ENCODE assay signal across 8 mouse cellular contexts in the genomic region with DNA sequence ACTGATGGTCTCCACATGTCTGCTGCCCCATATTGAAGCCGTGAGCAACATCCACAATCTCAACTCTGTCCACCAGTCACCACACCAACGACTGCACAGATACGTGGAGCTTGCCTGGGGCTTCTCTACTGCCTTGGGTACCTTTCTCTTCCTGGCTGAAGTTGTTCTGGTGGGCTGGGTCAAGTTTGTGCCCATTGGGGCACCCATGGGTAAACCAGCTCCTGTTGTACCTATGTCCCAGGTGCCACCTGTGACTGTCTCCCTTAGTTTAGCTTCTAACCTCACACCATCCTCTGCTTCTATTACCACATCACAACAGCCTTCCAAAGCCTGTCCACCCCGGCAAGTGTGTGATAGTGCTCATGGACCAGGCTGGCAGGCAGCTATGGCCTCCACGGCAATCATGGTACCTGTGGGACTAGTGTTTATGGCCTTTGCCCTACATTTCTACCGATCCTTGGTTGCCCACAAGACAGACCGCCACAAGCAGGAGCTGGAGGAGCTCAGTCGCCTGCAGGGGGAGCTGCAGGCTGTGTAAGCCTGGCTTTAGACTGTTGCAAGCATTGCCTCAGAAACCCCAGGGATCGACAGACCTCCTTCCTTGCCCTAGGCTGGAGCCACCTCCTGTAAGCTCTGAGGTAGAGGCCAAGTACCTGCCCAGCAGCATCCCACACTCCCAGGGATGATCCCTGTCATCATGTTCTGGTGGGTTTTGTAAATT. TPM values are rescaled to one million over a fixed set of nuclear protein-coding genes. Genes with fewer than 3 reads are reported as not detected.
A peak's percentile ranks its signal among the peaks of the same experiment; 100 is the strongest.
DNase-seq lines count a peak whose midpoint lies in the region; ATAC-seq lines count a peak whose summit lies in the region.

No protein-coding gene starts in this region.

- H3K36me3 ChIP-seq in kidney, embryonic 14.5 days (ENCODE audit: control insufficient read depth, insufficient read depth, low read length) = peaks cover 6% of the 10 kb centered on the region; the same call in 1 of the 2 replicates
- peaks cover 29% of the 10 kb centered on the region for H3K36me3 ChIP-seq in megakaryocyte, embryonic 14.5 days (replicated peaks; ENCODE audit: low read length)

- DNase-seq in kidney, adult 18-20 months = peak; percentile 74
- peak; percentile 79 for DNase-seq in MEL-GATA-1-ER (ENCODE audit: extremely low read depth, low read depth)
- peak; percentile 78 for DNase-seq in cerebellum, adult 8-10 months
- peak; percentile 43 for DNase-seq in gastrocnemius, postnatal 25 days
- DNase-seq in layer of hippocampus, postnatal 10 days (ENCODE audit: low spot score in 2 of 2) = peak; percentile 64 to 68
- peak; percentile 83 for DNase-seq in testis, postnatal 10 days (ENCODE audit: low spot score)

- ATAC-seq in kidney, embryonic 14.5 days (ENCODE audit: low FRiP score, low TSS enrichment) = no peak

- H3K27me3 ChIP-seq in kidney, embryonic 14.5 days (ENCODE audit: control insufficient read depth, insufficient read depth, low read length) = no peaks in the 10 kb centered on the region
- no peaks in the 10 kb centered on the region for H3K27me3 ChIP-seq in megakaryocyte, embryonic 14.5 days (replicated peaks)

- H3K27ac ChIP-seq in kidney, embryonic 14.5 days (ENCODE audit: low read depth, low read length) = no peak overlapping the region

- no peak overlapping the region; the same call in 1 of the 2 replicates for H3K4me2 ChIP-seq in kidney, embryonic 14.5 days (replicated peaks; ENCODE audit: low read depth, low read length)

- no peaks in the 10 kb centered on the region for H3K9me3 ChIP-seq in kidney, embryonic 14.5 days (ENCODE audit: control insufficient read depth, low read length)
- H3K9me3 ChIP-seq in megakaryocyte, embryonic 14.5 days = no peaks in the 10 kb centered on the region

- H3K4me3 ChIP-seq in kidney, embryonic 14.5 days (ENCODE audit: low read length) = no peak overlapping the region
- H3K4me3 ChIP-seq in megakaryocyte, embryonic 14.5 days (replicated peaks) = peak overlapping the region; percentile 44

- 38% methylated on average over 9 of the region's 9 CpGs for WGBS in kidney, embryonic 14.5 days

- H3K9ac ChIP-seq in kidney, embryonic 14.5 days (ENCODE audit: low read depth, low read length) = no peak overlapping the region

- peaks cover 21% of the 10 kb centered on the region for H3K4me1 ChIP-seq in kidney, embryonic 14.5 days (ENCODE audit: control insufficient read depth, insufficient read depth, low read length)
- H3K4me1 ChIP-seq in megakaryocyte, embryonic 14.5 days = peaks cover 73% of the 10 kb centered on the region

RNA-seq across cellular contexts. Expression of a gene that starts 2.6 kb away (rescaled TPM):
- 32.6 and 34.7 TPM in 2 replicates for polyA plus RNA-seq in kidney, embryonic 14.5 days (2014; fragmentation: Nextera tagmentation; extraction: Ambion mirVana)
- 10 to 100 TPM; 15.0 to 15.4 TPM for total RNA-seq in gastrocnemius, postnatal 25 days (2021)
- 10 to 100 TPM; 35.5 to 40.3 TPM for total RNA-seq in layer of hippocampus, postnatal 10 days (2021)
- 32.9 and 47.6 TPM in 2 replicates for polyA plus RNA-seq in megakaryocyte, embryonic 14.5 days (2012; ENCODE audit: insufficient read depth, low replicate concordance)

RNA-seq across cellular contexts. Expression of a gene that starts 4.2 kb away (rescaled TPM):
- 12.9 and 19.7 TPM in 2 replicates for polyA plus RNA-seq in kidney, embryonic 14.5 days (2014; fragmentation: Nextera tagmentation; extraction: Ambion mirVana)
- 1 to 10 TPM; 8.9 to 9.5 TPM for total RNA-seq in gastrocnemius, postnatal 25 days (2021)
- total RNA-seq in layer of hippocampus, postnatal 10 days (2021) = 10 to 100 TPM; 18.5 to 19.1 TPM
- polyA plus RNA-seq in megakaryocyte, embryonic 14.5 days (2012; ENCODE audit: insufficient read depth, low replicate concordance) = 27.3 and 62.4 TPM in 2 replicates

RNA-seq across cellular contexts. Expression of a gene that starts 11.6 kb away (rescaled TPM):
- polyA plus RNA-seq in kidney, embryonic 14.5 days (2014; fragmentation: Nextera tagmentation; extraction: Ambion mirVana) = not detected in 2 replicates
- 1 to 10 TPM; 2.4 to 2.5 TPM for total RNA-seq in gastrocnemius, postnatal 25 days (2021)
- total RNA-seq in layer of hippocampus, postnatal 10 days (2021) = 1 to 10 TPM; 2.9 to 4.6 TPM
- not detected in 2 replicates for polyA plus RNA-seq in megakaryocyte, embryonic 14.5 days (2012; ENCODE audit: insufficient read depth, low replicate concordance)

RNA-seq across cellular contexts. Expression of a gene that starts 26.6 kb away (rescaled TPM):
- 18.0 and 18.7 TPM in 2 replicates for polyA plus RNA-seq in kidney, embryonic 14.5 days (2014; fragmentation: Nextera tagmentation; extraction: Ambion mirVana)
- 1 to 10 TPM; 4.4 to 9.1 TPM for total RNA-seq in gastrocnemius, postnatal 25 days (2021)
- total RNA-seq in layer of hippocampus, postnatal 10 days (2021) = 1 to 10 TPM; 4.8 to 5.1 TPM
- 13.9 and 53.3 TPM in 2 replicates for polyA plus RNA-seq in megakaryocyte, embryonic 14.5 days (2012; ENCODE audit: insufficient read depth, low replicate concordance)

RNA-seq across cellular contexts. Expression of a gene that starts 29.5 kb away (rescaled TPM):
- polyA plus RNA-seq in kidney, embryonic 14.5 days (2014; fragmentation: Nextera tagmentation; extraction: Ambion mirVana) = 6.2 and 10.0 TPM in 2 replicates
- total RNA-seq in gastrocnemius, postnatal 25 days (2021) = 1 to 10 TPM; 1.9 to 2.4 TPM
- total RNA-seq in layer of hippocampus, postnatal 10 days (2021) = 10 to 100 TPM; 86.8 to 92.2 TPM
- 54.6 and 102 TPM in 2 replicates for polyA plus RNA-seq in megakaryocyte, embryonic 14.5 days (2012; ENCODE audit: insufficient read depth, low replicate concordance)
